Mouse (Mus musculus) adrenal gland, postnatal 25 days (tissue): ENCODE data around the gene Cbln1. TPM values are rescaled to one million over a fixed set of nuclear protein-coding genes. Genes with fewer than 3 reads are reported as not detected.
A peak's percentile ranks its signal among the peaks of the same experiment; 100 is the strongest.

Experiments
- DNase-seq: peaks from one replicate; pipeline ENCODE4 v3.0.0; 2021; ENCODE audit warnings: mixed read lengths
- long read RNA-seq: library from polyadenylated mRNA; stranded (forward); transcript quantifications from one replicate; pipeline ENCODE4 v2.0.0, GENCODE M21; 2021
- total RNA-seq: library from RNA; stranded (reverse); gene quantifications from 2 replicates; pipeline ENCODE4 v1.2.3, GENCODE M21; 2021

The Cbln1 gene
- 1.2 and 1.3 TPM in 2 replicates for total RNA-seq
- long read RNA-seq, partial matches to known transcripts, result 0 of 1 reads
- long read RNA-seq, other reads (novel, unspliced or antisense), result 0 of 1 reads

- DNase-seq, result peak; percentile 94
Observed at GRCm38 (mm10) chr8:87472271-87473236, at the start of gene Cbln1. Gene Cbln1, minus strand, starts transcription at chr8:87472609.

DNA sequence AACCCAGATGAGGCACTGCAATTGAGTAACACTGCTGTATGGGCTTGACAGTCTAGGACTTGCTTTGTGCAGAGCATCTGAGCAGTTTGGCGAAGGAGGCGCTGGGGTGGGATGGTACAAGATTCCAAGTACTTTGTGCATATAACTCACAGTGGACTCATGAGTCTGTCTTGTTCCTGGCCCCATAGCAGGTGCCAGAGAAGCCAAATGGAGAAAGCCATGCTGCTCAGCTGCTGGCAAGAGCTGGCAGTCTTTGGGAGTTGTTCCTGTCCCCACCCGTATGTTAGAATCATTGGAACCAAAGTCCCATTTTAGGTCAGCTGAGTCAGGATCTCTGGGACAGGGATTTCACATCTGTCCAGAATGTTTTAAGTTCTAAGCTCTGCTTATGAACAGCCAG lies 44.7 kb upstream of the Cbln1 start:
- DNase-seq, result no peak

- DNase-seq, result no peak
Observed at GRCm38 (mm10) chr8:87513796-87514195, 41.4 kb upstream of the Cbln1 start.

GRCm38 (mm10) chr8:87513350-87513749 lies 40.9 kb upstream of the Cbln1 start:
- DNase-seq, result no peak

- DNase-seq, result no peak
Observed at GRCm38 (mm10) chr8:87512636-87513035, 40.2 kb upstream of the Cbln1 start.

DNA sequence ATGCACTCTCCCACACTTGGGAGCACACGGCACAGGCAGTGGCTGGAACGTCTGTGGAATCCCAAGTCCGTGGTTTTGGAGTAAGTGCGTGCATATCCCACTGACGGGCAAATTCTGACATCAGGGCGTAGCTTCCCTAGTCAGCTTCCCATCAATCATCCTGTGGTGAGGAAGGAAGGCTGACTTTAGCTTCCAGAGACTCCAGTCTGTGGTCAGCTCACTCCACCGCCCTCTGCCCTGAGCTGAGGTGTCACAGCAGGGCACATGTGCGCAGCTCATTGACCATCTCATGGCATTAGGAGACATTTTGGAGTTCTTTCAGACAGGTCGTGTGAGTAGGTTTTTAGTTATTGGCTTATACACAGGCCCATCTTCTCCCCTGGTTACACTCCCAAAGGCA lies 34.6 kb upstream of the Cbln1 start:
- DNase-seq, result no peak

DNA sequence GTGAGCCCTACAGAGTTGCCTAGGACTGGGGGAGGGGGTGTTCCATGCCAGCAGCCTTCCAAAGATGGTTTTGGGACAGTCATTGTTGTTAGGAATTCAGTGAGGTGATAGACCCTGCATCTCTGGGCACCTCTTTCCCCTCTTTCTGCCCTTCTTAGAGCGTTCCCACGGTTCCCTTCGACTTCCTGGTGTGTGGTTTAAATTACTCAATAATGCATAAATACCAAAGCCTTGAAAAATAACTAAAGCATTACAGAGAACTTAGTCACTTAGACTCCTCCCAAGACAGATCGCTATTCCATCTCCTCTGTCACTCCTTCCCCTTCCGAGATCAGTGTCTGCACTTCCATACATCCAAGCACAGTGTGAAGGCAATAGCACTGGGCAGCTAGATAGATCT lies 32.0 kb upstream of the Cbln1 start:
- DNase-seq, result no peak

GRCm38 (mm10) chr8:87502684-87503083 lies 30.3 kb upstream of the Cbln1 start:
- no peak for DNase-seq

DNA sequence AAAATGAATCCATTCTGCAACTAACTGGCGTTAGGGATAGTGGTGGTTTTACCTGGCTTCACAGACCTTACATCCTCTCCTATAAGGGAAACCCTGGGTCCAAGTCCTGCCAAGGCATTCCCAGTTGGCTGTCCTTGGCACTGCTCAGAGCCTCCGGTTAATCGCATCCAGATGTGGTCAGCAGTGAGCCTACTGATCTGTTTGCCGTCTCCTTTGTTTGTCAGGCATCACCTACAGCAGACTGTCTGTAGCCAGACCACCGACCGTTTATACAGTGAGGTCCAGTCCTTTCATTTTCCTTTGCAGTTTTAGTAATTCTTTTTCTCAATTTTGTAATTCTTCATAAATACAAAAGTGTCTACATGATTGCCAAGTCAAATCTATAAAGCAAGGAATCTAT lies 25.2 kb upstream of the Cbln1 start:
- no peak for DNase-seq

GRCm38 (mm10) chr8:87496511-87496910 lies 24.1 kb upstream of the Cbln1 start:
- no peak for DNase-seq

- DNase-seq, result no peak
Observed at GRCm38 (mm10) chr8:87494862-87495261, 22.5 kb upstream of the Cbln1 start.

DNA sequence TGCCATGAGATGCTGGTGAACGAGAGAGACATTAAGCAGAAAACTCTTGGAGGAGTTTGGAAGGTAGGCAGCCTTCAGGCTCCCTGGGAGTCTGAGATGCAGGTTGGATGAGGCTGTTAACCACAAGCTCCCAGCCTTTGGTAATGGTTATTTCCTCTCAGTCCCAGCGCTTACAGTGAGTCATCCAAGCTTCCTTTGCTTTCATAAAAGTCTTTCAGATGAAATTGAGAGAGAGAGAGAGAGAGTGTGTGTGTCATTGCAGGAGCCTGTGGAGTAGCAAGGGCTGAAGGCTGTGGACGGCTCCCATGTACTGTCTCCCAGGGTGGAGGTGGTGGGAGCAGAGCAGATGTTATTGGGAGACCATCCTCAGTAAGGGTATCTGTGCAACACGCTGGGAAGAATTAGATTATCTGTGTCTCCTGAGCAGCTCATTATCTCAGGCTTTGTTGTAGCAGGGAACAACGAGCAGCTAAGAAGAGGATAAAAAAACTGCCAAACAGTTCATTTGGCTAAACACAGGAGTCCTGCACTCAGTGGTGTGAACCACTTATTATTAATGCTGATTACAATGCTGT lies 17.5 kb upstream of the Cbln1 start:
- no peak for DNase-seq

- DNase-seq, result no peak
Observed at GRCm38 (mm10) chr8:87481396-87481795, 9.0 kb upstream of the Cbln1 start.

DNA sequence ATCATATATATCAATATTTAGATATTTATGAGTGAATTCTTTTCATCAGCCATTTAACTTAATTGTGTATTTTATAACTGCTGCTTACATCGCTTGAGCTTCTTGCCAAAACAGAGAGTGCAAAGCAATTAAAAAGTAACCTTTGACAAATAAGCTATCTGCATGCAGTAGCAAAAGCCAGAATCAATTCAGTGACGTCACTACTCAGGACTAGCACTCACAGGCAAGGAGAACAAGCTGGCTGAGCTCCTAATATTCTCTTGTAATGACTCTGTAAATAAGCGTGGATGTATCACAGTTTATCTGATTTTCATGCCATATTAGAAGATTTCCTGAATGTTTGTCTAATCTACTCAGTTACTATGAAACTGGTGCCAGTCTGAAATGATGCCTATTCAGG lies 5.8 kb upstream of the Cbln1 start:
- DNase-seq, result no peak

- no peak for DNase-seq
Observed at GRCm38 (mm10) chr8:87477102-87477645, 4.8 kb upstream of the Cbln1 start.

GRCm38 (mm10) chr8:87475551-87475950 lies 3.1 kb upstream of the Cbln1 start:
- DNase-seq, result no peak

DNA sequence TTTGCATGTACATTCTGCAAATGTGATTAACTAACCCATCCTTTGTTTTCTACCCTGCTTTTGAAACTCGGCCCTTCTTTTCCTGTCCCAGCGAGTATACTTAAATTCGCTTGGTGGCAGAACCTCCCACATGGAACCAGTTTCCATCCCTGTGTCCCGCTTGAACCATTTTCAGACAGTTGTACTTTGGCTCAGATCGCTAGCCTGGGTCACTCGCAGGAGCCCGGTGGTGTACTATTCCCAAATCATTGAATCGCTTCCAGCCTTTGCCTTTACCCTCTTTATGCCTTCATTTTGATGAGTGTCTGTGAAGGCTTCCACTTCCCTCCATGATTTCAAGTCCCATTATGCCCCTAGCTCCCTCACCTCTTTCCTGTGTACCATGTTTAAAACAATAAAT lies 2.0 kb upstream of the Cbln1 start:
- no peak for DNase-seq

DNA sequence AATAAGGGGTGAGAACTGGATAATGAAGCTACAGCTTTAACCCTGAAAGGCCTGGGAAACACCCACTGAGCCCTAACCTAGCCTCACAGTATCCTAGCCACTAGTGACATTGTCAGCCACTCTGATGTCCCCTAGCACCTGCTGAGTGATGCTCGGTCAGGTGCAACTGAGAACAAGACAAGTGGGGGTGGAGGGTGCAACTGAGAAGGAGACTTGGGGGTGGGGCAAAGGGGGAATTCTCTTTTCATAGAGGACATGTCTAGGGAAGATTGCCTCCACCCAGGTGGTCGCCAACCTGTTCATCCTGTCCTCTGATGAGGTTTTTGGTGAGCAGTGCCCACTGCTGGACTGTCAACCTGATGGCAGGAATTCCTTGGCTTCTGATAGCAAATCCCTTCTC lies 1.5 kb upstream of the Cbln1 start:
- no peak for DNase-seq

DNA sequence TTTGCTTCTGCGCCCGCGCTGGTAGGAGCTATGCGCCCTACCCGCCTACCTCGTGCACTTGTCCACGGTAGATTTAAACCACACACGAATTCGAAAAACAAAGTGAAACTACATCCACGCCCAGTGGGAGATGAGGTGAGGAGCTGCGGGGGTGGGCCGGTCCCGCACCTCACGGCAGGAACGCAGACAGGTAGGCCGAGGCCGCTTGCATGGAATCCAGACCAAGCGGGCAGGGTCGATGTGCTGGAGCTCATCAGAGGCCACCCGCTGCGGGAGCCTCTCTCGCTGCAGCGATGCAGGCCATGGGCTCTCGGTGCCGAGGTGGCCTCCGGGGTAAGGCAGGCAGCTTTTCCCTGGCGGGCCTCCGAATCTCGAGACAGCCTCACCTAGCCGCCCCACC lies 905 bp upstream of the Cbln1 start:
- no peak for DNase-seq

DNA sequence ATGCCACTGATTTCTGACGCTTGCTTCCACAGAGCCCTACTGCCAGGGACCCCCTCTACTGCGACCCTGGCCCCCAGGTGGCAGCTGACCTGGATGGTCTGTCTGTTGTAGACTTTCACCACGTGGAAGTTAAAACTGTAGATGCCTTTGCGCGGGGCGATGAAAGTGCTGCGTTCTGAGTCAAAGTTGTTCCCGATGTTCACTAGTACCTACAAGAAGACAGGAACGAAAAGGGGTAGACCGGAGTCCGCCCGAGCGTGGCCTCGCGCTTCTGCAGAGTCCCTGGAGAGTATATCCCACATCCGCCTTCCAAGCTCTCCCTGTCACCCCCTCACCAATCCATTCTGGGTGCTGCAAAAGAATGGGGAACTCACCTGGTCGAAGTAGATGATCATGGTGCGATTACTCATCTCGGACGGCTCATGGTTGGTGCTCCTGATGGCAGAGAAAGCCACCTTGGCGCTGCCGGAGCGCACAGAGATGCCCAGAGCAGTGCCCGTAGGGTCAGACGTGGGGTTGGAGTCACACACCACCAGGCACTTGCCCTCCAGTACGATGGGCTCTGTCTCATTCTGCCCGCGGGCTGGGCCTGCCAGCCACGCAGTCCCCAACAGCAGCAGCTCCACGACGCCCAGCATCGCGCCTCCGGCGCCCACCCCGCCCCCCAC lies 672 bp downstream of the Cbln1 start:
- no peak for DNase-seq

DNA sequence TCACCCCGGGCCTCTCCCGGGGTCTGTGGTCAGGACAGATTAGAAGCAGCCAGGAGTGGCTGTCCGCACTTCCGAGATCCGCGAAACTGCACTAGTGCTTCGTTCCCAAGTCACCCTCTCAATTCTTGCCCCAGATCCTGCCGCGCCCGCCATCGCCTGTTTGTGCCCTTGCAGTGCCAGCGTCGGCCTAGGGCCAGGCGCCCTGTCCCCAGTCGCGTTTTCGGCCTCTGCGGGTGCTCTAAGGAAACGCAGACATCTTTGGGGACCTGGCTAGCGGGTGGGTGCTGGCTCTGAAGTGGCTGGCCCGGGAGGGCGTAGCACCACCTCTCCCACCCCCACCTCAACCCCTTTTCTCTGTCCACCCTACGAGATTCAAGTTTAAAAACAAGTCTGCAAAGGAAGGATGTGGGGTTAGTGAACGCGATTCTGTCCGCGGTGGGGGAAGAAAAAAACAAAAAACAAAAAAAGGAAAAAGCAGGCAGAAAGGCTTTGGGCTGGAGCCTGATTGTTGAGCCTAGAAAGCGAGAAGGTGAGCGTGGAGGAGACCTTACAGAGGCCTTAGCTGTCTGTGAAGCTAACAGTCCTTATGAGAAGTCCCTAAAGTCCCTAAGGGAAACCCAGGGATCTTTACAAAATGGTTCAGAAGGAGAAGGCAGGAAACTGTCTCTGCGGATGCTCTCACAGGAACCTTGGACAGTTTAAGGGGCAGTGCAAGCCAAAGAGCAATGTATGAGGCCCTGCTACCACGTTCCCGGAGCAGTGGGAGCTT lies 1.4 kb downstream of the Cbln1 start:
- DNase-seq, result no peak
